Mouse (Mus musculus): ENCODE measurements around the gene Shtn1.
A peak's percentile ranks its signal among the peaks of the same experiment; 100 is the strongest.

Shtn1 gene

GRCm38 (mm10) chr19:58968731-58969506, 107.0 kb downstream of the Shtn1 start:
- DNase-seq (ENCODE audit: low spot score) = no peak

GRCm38 (mm10) chr19:58963011-58963410, 112.9 kb downstream of the Shtn1 start:
- DNase-seq (ENCODE audit: low spot score) = no peak

DNA sequence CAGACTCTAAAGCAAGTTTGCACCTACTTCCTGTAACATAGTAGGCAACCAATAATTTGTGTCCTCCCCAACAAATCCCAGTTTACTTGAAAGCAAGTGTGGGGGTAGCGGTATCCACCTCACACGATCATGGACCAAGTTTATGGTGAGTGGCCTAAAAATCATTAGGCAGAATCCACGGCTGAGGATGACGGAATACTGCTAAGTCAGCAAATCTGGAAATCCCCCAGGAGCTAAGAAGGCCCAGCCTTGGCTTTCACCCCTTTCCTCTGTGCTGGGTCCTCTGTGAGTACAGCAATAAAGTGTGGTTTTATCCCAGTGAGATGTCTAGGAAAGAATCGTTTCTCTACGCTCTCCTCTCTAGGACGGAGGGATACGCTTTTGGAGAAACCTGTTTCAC, 121.1 kb downstream of the Shtn1 start:
- DNase-seq (ENCODE audit: low spot score) = no peak

GRCm38 (mm10) chr19:58952236-58952635, 123.7 kb downstream of the Shtn1 start:
- DNase-seq (ENCODE audit: low spot score) = no peak

- no peak for DNase-seq (ENCODE audit: low spot score)
These were observed 124.4 kb downstream of the Shtn1 start for GRCm38 (mm10) chr19:58951521-58951920.

DNA sequence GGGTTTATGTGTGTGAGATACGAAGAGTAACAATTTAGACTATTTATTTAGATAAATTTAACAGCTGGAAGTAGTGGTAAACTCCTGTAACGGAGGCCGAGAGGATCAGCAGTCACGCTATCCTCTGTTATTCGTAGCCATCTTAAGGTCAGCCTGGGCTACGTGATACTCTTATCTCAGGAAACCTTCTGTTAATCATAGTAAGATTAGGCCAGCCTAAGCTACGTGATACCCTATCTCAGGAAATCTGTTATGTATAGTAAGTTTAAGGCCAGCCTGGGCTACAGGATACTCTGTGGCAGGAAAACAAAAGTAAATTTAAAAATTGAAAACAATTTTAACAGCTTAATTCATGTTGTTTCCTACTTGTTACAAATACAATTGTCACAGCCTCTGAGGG, 129.9 kb downstream of the Shtn1 start:
- no peak for DNase-seq (ENCODE audit: low spot score)

DNA sequence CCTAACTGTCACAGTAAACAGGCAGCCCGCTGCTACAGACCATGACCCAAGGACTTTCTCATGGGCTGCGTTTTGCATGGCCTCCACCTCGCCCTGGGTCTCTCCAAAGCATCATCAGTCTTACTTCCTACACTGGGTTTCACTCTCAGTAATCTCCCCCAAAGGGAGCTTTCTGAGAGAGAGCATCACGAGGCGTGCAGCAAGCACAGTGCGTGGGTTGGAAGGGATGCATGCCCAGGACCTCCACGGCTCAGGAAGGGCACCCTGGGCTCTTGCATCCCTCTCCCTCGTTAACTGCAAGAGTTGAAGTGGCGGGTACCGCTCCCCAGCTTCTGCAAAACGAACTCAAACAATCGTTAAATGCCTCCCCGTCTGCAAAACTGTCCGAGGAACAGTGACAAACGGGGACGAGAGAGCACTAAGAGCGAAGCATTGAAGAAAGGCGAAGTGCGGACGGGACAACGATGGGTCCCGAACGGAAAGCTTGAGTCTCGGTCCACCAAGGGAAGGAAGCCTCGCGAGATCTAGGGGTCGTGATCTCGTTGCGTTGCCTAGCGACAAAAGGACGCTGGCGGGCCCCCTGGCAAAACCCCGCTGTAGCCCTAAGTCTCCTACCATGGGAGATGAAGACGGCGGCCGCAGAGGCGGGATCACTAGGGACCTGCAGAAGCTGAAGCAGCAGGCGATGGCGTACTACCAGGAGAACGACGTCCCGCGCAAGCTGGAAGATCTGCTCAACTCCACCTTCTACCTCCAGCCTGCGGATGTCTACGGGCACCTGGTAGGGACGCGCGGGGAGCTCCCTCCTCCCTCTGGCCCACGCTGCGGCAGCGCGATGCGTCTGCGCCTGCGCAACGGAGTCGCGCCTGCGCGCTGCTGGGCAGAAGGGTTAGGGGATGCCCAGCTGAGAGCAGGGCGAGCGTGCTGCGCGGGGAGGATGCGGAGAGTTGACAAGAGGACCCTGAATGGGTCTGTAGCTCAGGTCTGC, 132.8 kb downstream of the Shtn1 start, which contains the start of the genes Eno4 and Hspa12a:
TSS of gene Eno4 (plus strand) at position 585 of the 988 bp plus-strand sequence.
TSS of gene Hspa12a (minus strand) at position 814 of the 988 bp plus-strand sequence.
- DNase-seq (ENCODE audit: low spot score) = peak; percentile 93

GRCm38 (mm10) chr19:58933062-58933461, 142.8 kb downstream of the Shtn1 start:
- no peak for DNase-seq (ENCODE audit: low spot score)

DNA sequence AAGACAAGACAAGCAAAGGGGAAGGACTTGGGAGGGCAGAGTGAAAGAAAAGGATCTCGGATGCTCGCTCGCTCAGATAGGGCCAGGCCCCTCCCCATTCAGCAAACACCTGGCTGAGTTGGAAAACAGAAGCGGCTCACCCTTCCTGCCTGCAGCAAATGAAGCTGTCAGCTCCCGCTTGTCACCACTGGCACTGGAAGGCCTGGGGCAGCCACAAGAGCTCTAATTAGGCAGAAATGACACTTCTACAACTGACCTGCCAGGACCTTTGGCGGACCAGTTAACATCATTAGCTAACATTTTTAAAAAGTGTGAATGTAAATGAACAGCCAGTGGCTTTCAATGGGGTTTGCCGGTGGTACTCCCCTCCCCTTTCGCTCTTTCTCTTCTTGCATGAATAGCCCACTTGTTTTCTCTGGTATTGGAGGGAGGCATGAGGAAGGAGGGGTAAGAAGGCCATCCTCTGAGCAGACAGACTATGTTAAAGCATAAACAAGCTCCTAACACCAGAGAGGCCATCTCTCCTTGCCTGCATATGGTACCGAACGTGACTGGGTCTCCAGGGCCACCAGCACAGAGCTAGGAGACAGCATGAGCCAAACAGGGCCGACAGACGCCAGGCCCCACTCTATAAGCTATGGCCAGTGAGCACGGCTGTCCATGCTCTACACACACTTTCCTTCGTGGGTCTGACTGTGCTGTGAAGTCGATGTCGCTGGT, 144.7 kb downstream of the Shtn1 start:
- no peak for DNase-seq (ENCODE audit: low spot score)
